Mouse (Mus musculus) spleen, adult 2 months (tissue): ENCODE measurements around the gene Mrps27.

Experiments
- CTCF ChIP-seq: fragments of 200-500 bp; IDR thresholded peaks from 2 replicates; pipeline ENCODE4 v1.5.1; 2011; ENCODE audit warnings: mild to moderate bottlenecking, inconsistent platforms; ENCODE audit not compliant: insufficient read depth, insufficient read length, insufficient replicate concordance; ENCODE audit errors: extremely low read depth
- POLR2A ChIP-seq: fragments of 200-500 bp; IDR thresholded peaks from 2 replicates; pipeline ENCODE4 v1.6.1; 2011; ENCODE audit warnings: low read depth, low read length, inconsistent platforms

- TF ChIP-seq POLR2A = no peak
- TF ChIP-seq CTCF = no peak
These were observed 36.2 kb upstream of the Mrps27 start for GRCm38 (mm10) chr13:99308393-99308792.
